Mouse (Mus musculus) left cerebral cortex, postnatal 4 days (tissue): ENCODE data around the gene Wdr90. TPM values are rescaled to one million over a fixed set of nuclear protein-coding genes. Genes with fewer than 3 reads are reported as not detected.
"Not testable (repeated sequence)": the region's sequence is repeated elsewhere in the genome, so short reads cannot be mapped to it uniquely, and the experiment has no call there.

Experiments used
- DNase-seq: peaks from one replicate; pipeline ENCODE4 v3.0.0-alpha.2; 2022
- intact Hi-C: fragments of 180-260 bp; cut with DNase I; formaldehyde crosslinking; loops from one replicate; pipeline ENCODE4 v1.15.1; 2025
- microRNA-seq: library from miRNA; unstranded; fragments of <30 nt; microRNA quantifications from one replicate; pipeline ENCODE4 v1.2.0, GENCODE M21; 2022
- total RNA-seq, 2 experiments: library from RNA; stranded (reverse); gene quantifications; 2 replicates each; pipeline ENCODE4 v1.2.3; 2021

Gene Wdr90
- total RNA-seq, 2 experiments from 2014 or later, result 37.4 to 39.4 TPM

DNA sequence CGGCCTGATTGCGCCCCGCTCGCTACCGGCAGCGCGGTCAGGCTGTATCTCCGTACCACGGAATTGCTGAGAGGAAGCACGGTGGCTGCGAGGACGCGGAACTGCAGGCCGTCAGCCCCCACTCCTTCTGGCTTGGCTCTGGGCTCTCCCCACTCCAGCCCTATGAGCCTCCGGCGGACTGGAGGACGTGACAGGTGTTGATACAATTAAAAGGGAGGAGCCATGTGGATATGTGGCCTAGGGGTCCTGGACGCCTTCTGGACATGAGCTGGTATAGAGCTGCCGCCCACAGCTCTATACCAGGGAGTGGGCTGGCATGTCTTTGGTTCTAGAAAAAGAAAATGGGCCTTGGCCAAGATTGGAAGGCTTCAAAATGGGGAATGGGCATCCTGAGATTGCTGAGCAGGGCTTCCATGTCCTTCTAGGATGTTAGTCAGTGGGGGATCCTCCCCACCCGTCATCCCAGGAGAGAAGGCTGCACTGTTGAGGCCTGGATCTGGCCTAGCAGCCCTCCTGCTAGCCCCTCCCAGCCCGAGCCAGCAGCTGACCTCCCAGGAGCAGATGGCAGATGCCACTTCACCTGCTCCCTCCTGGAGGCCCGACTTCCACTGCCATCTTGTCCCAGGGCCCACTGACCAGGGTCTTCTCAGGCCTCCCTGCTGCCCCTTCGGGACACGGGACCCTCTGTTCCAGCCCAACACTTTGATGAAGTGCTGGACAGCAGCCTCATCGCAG, 51.5 kb downstream of the Wdr90 start:
- intact Hi-C loops, result no loop called here
- peak; percentile 69 for DNase-seq

DNA sequence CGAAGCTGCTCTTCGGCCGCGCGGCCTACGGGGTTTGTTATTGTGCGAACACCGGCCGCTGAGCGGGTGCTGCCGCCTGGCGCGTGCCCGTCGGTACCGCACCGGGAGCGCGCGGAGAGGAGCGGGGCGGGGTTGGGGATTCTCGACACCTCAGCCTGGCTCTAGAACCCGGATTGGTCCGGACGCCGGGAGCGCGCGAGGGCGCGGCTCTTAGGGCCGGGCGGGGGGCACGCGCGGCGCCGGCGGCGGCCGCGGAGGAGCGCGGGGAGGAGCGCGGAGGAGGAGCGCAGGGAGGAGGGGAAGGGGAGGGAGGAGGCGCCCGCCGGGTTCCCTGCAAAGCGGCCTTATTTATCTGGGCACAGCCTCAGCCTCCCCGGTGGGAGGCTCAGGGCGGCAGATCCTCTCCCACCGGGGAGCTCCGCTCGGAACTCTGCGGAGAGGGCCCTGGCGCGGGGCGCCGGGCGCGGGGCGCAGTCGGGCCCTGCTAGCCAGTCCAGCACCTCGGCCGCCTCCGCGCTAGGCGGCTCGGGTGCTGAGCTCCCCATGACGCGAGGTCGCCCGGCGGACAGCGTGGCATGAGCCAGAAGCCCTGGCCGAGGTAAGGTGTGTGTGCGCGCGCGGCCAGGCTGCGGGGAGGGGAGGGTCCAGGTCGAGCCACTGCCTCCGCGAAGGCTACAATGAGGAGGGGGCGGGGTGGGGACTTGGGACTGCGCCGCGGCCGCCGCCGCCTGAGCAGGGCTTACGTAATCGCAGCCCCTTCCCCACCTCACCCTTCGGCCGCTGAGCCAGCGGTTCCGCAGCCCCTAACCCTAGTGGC, 52.3 kb downstream of the Wdr90 start, which contains the start of gene Fbxl16:
TSS of gene Fbxl16 (plus strand) at position 297 of the 817 bp plus-strand sequence.
- intact Hi-C loops, result no loop called here
- peak; percentile 92 for DNase-seq

GRCm38 (mm10) chr17:25808028-25808427, 53.3 kb downstream of the Wdr90 start:
- intact Hi-C loops, result no loop called here
- no peak for DNase-seq

DNA sequence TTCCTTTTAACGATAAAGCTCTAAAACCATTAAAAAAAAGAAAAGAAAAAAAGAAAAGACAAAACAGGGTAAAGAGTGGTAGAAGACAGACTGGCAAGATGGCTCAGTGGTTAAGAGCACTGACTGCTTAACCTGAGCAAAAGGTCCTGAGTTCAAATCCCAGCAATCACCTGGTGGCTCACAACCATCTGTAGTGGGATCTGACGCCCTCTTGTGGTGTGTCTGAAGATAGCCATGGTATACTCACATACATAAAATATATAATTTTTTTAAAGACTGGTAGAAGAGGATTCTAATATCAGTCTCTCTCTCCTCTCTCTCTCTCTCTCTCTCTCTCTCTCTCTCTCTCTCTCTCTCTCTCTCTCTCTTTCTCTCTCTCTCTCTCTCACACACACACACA, 53.8 kb downstream of the Wdr90 start:
- intact Hi-C loops, DNase-seq: not testable (repeated sequence)

- DNase-seq, result no peak
- intact Hi-C loops, result no loop called here
Measured at GRCm38 (mm10) chr17:25806507-25806906, 54.8 kb downstream of the Wdr90 start.

GRCm38 (mm10) chr17:25802825-25803517, 58.3 kb downstream of the Wdr90 start:
- intact Hi-C loops, result loop anchor here (5.0 kb wide), 1 partner anchor 71 kb away; no protein-coding TSS in a partner anchor
- DNase-seq, result peak; percentile 83

DNA sequence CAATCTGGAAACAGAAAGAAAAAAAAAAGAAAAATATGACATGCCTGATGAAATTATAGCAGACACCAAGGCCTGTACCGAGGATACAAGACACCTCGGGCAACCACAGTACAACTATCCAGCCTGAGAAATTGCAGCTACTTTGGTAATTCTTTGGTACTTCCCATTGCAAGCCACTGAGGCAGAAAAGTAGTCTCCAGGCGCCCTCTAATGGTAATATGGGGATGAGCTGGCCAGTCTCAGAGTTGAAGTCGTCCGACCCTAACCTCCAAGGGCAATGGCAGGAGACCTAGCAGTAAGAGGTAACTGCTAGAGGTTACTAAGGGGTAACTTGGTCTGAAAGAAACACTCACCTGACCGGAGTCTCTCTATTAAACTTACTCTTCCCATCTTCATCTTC, 60.3 kb downstream of the Wdr90 start:
- intact Hi-C loops, result loop anchor here (5.0 kb wide), 1 partner anchor 69 kb away; no protein-coding TSS in a partner anchor
- peak; percentile 56 for DNase-seq

DNA sequence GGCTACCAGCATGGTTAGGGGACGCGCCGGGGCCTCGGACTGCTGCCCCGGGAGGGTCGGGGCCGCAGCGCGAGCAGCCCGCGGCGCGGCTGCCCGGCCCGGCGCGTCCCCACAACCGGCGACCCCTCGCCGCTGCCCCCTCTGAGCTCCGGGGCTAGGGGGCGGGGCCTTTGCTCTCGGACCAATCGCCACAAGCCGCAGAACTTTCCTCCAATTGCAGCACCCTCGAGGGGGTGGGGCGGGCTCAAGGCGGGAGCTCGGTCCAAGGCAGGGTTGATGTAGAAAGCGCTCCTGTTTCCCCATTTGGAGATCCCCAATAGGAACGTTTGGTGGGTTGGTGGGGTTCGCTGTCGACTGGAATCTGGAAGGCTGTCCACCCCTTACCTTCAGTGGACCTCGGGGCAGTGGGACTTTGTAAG, 64.3 kb downstream of the Wdr90 start, which contains the start of gene Metrn:
TSS of gene Metrn (minus strand) at position 186 of the 419 bp plus-strand sequence.
- DNase-seq, result peak; percentile 91
- intact Hi-C loops, result loop anchor here (5.0 kb wide), 1 partner anchor 320 kb away; no protein-coding TSS in a partner anchor

GRCm38 (mm10) chr17:25796211-25796771, 65.0 kb downstream of the Wdr90 start:
- intact Hi-C loops, result loop anchor here (5.0 kb wide), 1 partner anchor 319 kb away; no protein-coding TSS in a partner anchor
- DNase-seq, result peak; percentile 41

- intact Hi-C loops, result loop anchor here (5.0 kb wide), 1 partner anchor 318 kb away; no protein-coding TSS in a partner anchor
- DNase-seq, result peak; percentile 60
Measured at GRCm38 (mm10) chr17:25795609-25796092, 65.7 kb downstream of the Wdr90 start, which contains the start of gene AC134908.4. Gene AC134908.4 (minus strand): TSS chr17:25795659.

DNA sequence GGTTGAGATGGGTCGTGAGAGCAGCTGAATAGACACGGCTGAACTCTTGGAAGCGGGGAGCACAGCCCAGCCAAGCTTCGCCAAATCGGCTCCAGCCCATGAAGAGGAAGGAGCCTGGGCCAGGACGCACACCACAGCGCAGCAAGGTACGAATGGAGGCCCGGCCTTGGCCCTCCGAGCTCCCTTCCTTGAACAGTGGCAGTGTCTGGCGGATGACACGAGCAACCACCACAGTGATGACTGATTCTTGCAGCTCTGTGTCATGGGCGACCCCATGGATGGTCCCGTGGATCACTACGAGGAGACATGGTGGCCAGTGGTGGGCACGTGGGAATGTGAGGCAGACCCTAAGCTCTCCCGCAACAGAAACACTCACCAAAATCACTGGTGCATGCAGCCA, 66.3 kb downstream of the Wdr90 start:
- intact Hi-C loops, result loop anchor here (5.0 kb wide), 1 partner anchor 318 kb away; no protein-coding TSS in a partner anchor
- DNase-seq, result no peak

Small RNA genes lying within 50 kb of the gene (microRNA-seq; reads per million reads assigned to microRNA genes)
- gene Mir3082, result 2.1 reads per million

Other genes with a start within 250 kb of the Wdr90 start
- gene Gng13, start 144.3 kb downstream of the Wdr90 start, total RNA-seq, result 10 to 100 TPM in 1 of 2 experiments, 1 to 10 TPM in 1; 9.9 to 16.3 TPM
- 1 to 10 TPM; 4.3 to 5.8 TPM for gene Chtf18, start 134.1 kb downstream of the Wdr90 start, total RNA-seq
- 10 to 100 TPM; 21.1 to 25.4 TPM for gene Rpusd1, start 133.8 kb downstream of the Wdr90 start, total RNA-seq
- gene Mslnl, start 125.5 kb downstream of the Wdr90 start, total RNA-seq, result not detected
- gene Msln, start 107.1 kb downstream of the Wdr90 start, total RNA-seq, result 1 to 10 TPM; 3.0 to 3.9 TPM
- 10 to 100 TPM; 24.1 to 25.1 TPM for gene Narfl, start 87.7 kb downstream of the Wdr90 start, total RNA-seq
- 10 to 100 TPM; 82.0 to 98.4 TPM for gene Haghl, start 75.8 kb downstream of the Wdr90 start, total RNA-seq
- gene Ccdc78, start 74.9 kb downstream of the Wdr90 start, total RNA-seq, result not detected
- gene Fam173a, start 68.6 kb downstream of the Wdr90 start, total RNA-seq, result 10 to 100 TPM; 50.6 to 61.1 TPM
- not detected for gene AC134908.4, start 65.8 kb downstream of the Wdr90 start, total RNA-seq
- 10 to 100 TPM; 45.8 to 56.7 TPM for gene Metrn, start 64.4 kb downstream of the Wdr90 start, total RNA-seq
- gene Fbxl16, start 52.4 kb downstream of the Wdr90 start, total RNA-seq, result 100 to 1,000 TPM; 130 to 132 TPM
- gene Wdr24, start 37.9 kb downstream of the Wdr90 start, total RNA-seq, result 10 to 100 TPM; 25.2 to 26.5 TPM
- gene Jmjd8, start 32.6 kb downstream of the Wdr90 start, total RNA-seq, result 10 to 100 TPM; 54.8 to 55.1 TPM
- gene Stub1, start 28.1 kb downstream of the Wdr90 start, total RNA-seq, result 100 to 1,000 TPM; 162 to 171 TPM
- 10 to 100 TPM; 58.5 to 61.5 TPM for gene Rhbdl1, start 24.2 kb downstream of the Wdr90 start, total RNA-seq
- gene Gm20683, start 19.7 kb downstream of the Wdr90 start, total RNA-seq, result 10 to 100 TPM; 22.7 to 26.6 TPM
- gene Rhot2, start 16.6 kb downstream of the Wdr90 start, total RNA-seq, result 10 to 100 TPM; 58.5 to 65.2 TPM
- gene Mcrip2, start 7.3 kb upstream of the Wdr90 start, total RNA-seq, result 10 to 100 TPM; 16.7 to 18.3 TPM
- 10 to 100 TPM; 24.1 to 25.8 TPM for gene Mettl26, start 13.6 kb upstream of the Wdr90 start, total RNA-seq
- gene Wfikkn1, start 19.4 kb upstream of the Wdr90 start, total RNA-seq, result 1 to 10 TPM; 1.3 to 2.2 TPM
- 10 to 100 TPM; 47.0 to 47.2 TPM for gene Rab40c, start 58.2 kb upstream of the Wdr90 start, total RNA-seq
- 100 to 1,000 TPM in 1 of 2 experiments, 10 to 100 TPM in 1; 87.1 to 104 TPM for gene Pigq, start 83.4 kb upstream of the Wdr90 start, total RNA-seq
- not detected for gene Nhlrc4, start 83.5 kb upstream of the Wdr90 start, total RNA-seq
- not detected for gene A930017K11Rik, start 91.1 kb upstream of the Wdr90 start, total RNA-seq
- gene Capn15, start 124.3 kb upstream of the Wdr90 start, total RNA-seq, result 10 to 100 TPM; 42.2 to 45.9 TPM
- gene Rab11fip3, start 208.1 kb upstream of the Wdr90 start, total RNA-seq, result 10 to 100 TPM; 79.6 to 82.5 TPM
- 10 to 100 TPM; 21.7 to 24.3 TPM for gene Decr2, start 228.8 kb upstream of the Wdr90 start, total RNA-seq
- 1 to 10 TPM; 8.9 to 9.6 TPM for gene Nme4, start 234.1 kb upstream of the Wdr90 start, total RNA-seq